Mouse (Mus musculus) olfactory bulb, adult 2 months (tissue): ENCODE data around the gene C1qtnf7.

Source experiments
- CTCF ChIP-seq: fragments of 200-500 bp; IDR thresholded peaks from 2 replicates; pipeline ENCODE4 v1.5.1; 2012; ENCODE audit warnings: low read depth, mild to moderate bottlenecking, low read length, moderate library complexity; ENCODE audit not compliant: insufficient read depth
- POLR2A ChIP-seq: fragments of 200-500 bp; IDR thresholded peaks from 2 replicates; pipeline ENCODE4 v1.6.1; 2012; ENCODE audit warnings: mild to moderate bottlenecking, low read depth, low read length, moderate library complexity; ENCODE audit not compliant: insufficient read depth

DNA sequence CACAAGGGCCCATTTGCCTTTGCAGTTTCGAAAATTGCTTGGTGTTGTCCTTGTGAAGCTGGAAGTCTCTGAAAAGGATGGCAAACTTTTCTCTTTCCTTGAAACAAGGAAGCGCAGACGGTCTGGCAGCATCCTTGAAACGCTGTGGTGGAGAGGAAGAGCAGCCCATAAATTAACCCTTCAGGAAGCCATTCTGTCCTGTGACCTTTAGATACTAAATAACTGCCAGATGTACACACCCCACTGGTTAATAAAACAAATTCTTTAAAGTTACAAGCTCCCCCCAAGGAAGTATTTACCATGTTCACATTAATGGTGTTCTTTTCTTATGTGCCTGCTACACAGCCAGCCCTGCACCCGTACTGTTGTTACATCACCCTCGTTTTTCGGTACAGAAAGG lies 6.0 kb downstream of the C1qtnf7 start:
- no peak for TF ChIP-seq CTCF
- TF ChIP-seq POLR2A, result no peak
